Mouse (Mus musculus): ENCODE results near the gene Cnppd1.

The Cnppd1 gene

GRCm38 (mm10) chr1:75147411-75148135 lies 5.1 kb upstream of the Cnppd1 start:
- DNase-seq (ENCODE audit: low spot score), result no peak

- no peak for DNase-seq (ENCODE audit: low spot score)
These were observed 3.1 kb upstream of the Cnppd1 start for GRCm38 (mm10) chr1:75145589-75145988.

GRCm38 (mm10) chr1:75141486-75142190 lies 873 bp downstream of the Cnppd1 start:
- peak; percentile 54 for DNase-seq (ENCODE audit: low spot score)

GRCm38 (mm10) chr1:75140601-75141190 lies 1.8 kb downstream of the Cnppd1 start:
- no peak for DNase-seq (ENCODE audit: low spot score)

- no peak for DNase-seq (ENCODE audit: low spot score)
These were observed 4.1 kb downstream of the Cnppd1 start for GRCm38 (mm10) chr1:75138448-75138847.

GRCm38 (mm10) chr1:75136730-75137129 lies 5.8 kb downstream of the Cnppd1 start:
- DNase-seq (ENCODE audit: low spot score), result no peak

GRCm38 (mm10) chr1:75136293-75136692 lies 6.2 kb downstream of the Cnppd1 start:
- no peak for DNase-seq (ENCODE audit: low spot score)

- DNase-seq (ENCODE audit: low spot score), result no peak
These were observed 8.9 kb downstream of the Cnppd1 start, which contains the start of gene Slc23a3 for GRCm38 (mm10) chr1:75133421-75134207. Gene Slc23a3 (minus strand): TSS chr1:75133890.

GRCm38 (mm10) chr1:75128641-75129040 lies 13.9 kb downstream of the Cnppd1 start:
- no peak for DNase-seq (ENCODE audit: low spot score)

- DNase-seq (ENCODE audit: low spot score), result no peak
These were observed 17.1 kb downstream of the Cnppd1 start for GRCm38 (mm10) chr1:75125418-75125817.

- DNase-seq (ENCODE audit: low spot score), result peak; percentile 97
These were observed 17.9 kb downstream of the Cnppd1 start, which contains the start of gene Nhej1 for GRCm38 (mm10) chr1:75124346-75125321. Gene Nhej1 (minus strand): TSS chr1:75125200.

- no peak for DNase-seq (ENCODE audit: low spot score)
These were observed 20.3 kb downstream of the Cnppd1 start for GRCm38 (mm10) chr1:75122211-75122610.

All from embryo, embryonic 10.5 days (tissue).